Mouse (Mus musculus) ES-E14 (cell line): Measurements from ENCODE around the gene Hk1. TPM values are rescaled to one million over a fixed set of nuclear protein-coding genes. Genes with fewer than 3 reads are reported as not detected.

Experiments used
- DNase-seq: peaks from one replicate; pipeline ENCODE4 v3.0.0-alpha.2; 2013; ENCODE audit warnings: low read depth, low spot score
- H3K27ac ChIP-seq: 2 replicates; pipeline ENCODE4 v1.5.1; 2012; ENCODE audit warnings: low read depth, mild to moderate bottlenecking, low read length, moderate library complexity, mixed read lengths; ENCODE audit not compliant: poor library complexity, insufficient read depth, severe bottlenecking
- H3K36me3 ChIP-seq: 2 replicates; pipeline ENCODE4 v1.6.1; 2012; ENCODE audit warnings: mild to moderate bottlenecking, low read length, moderate library complexity, mixed read lengths; ENCODE audit not compliant: control insufficient read depth, poor library complexity, insufficient read depth, severe bottlenecking
- H3K4me1 ChIP-seq, 2 experiments: fragments of 150-350 bp in 1 of 2; sonication (generic) in 1 of 2; 2 replicates each; pipeline ENCODE4 v1.6.1; 2012; ENCODE audit warnings: low read length in 2 of 2, mild to moderate bottlenecking in 1 of 2, mixed read lengths in 1 of 2; ENCODE audit not compliant: control insufficient read depth in 2 of 2, insufficient read depth in 2 of 2, poor library complexity in 1 of 2
- H3K4me3 ChIP-seq, 2 experiments: fragments of 150-350 bp in 1 of 2; sonication (generic) in 1 of 2; 2 replicates each; pipeline ENCODE4 v1.5.1; 2012; ENCODE audit warnings: low read length in 2 of 2, low read depth in 1 of 2, mild to moderate bottlenecking in 1 of 2, mixed read lengths in 1 of 2; ENCODE audit not compliant: insufficient read depth in 1 of 2, poor library complexity in 1 of 2, severe bottlenecking in 1 of 2
- H3K9ac ChIP-seq: 2 replicates; pipeline ENCODE4 v1.6.1; 2012; ENCODE audit warnings: low read depth, mild to moderate bottlenecking, low read length, mixed read lengths; ENCODE audit not compliant: poor library complexity, insufficient read depth, severe bottlenecking
- H3K9me3 ChIP-seq: fragments of 150-350 bp; sonication (generic); 2 replicates; pipeline ENCODE4 v1.6.1; 2012; ENCODE audit warnings: low read depth, mild to moderate bottlenecking, low read length; ENCODE audit not compliant: control insufficient read depth, insufficient read depth
- CHD2 ChIP-seq: IDR thresholded peaks from 2 replicates; pipeline ENCODE4 v1.6.1; 2014; ENCODE audit warnings: mild to moderate bottlenecking, low read depth, low read length, inconsistent platforms
- HCFC1 ChIP-seq: IDR thresholded peaks from 2 replicates; pipeline ENCODE4 v1.6.1; 2012; ENCODE audit warnings: low read length, inconsistent platforms, borderline replicate concordance; ENCODE audit not compliant: insufficient read depth
- MAFK ChIP-seq: IDR thresholded peaks from 2 replicates; pipeline ENCODE4 v1.6.1; 2014; ENCODE audit warnings: mild to moderate bottlenecking, low read depth, low read length, inconsistent platforms; ENCODE audit not compliant: insufficient read depth
- ZC3H11A ChIP-seq: IDR thresholded peaks from 2 replicates; pipeline ENCODE4 v1.6.1; 2012; ENCODE audit warnings: low read depth, mild to moderate bottlenecking, inconsistent platforms, low read length, borderline replicate concordance
- ZNF384 ChIP-seq: IDR thresholded peaks from 2 replicates; pipeline ENCODE4 v1.6.1; 2012; ENCODE audit warnings: low read depth, low read length, inconsistent platforms
- in situ Hi-C, 2 experiments: fragments of 600-800 bp; cut with MboI; formaldehyde crosslinking; loops; one replicate each; pipeline ENCODE4 v1.15.1; 2025; ENCODE audit warnings: low sequenced_read_pairs in 2 of 2, inconsistent platforms in 1 of 2; ENCODE audit not compliant: unreplicated experiment in 2 of 2
- total RNA-seq: library from RNA; depleted of rRNA; stranded (reverse); fragments of 300-350 nt; gene quantifications from 2 replicates; pipeline ENCODE4 v1.2.3, GENCODE M21; 2012

The Hk1 gene
- total RNA-seq, 1 experiment = 18.8 TPM

DNA sequence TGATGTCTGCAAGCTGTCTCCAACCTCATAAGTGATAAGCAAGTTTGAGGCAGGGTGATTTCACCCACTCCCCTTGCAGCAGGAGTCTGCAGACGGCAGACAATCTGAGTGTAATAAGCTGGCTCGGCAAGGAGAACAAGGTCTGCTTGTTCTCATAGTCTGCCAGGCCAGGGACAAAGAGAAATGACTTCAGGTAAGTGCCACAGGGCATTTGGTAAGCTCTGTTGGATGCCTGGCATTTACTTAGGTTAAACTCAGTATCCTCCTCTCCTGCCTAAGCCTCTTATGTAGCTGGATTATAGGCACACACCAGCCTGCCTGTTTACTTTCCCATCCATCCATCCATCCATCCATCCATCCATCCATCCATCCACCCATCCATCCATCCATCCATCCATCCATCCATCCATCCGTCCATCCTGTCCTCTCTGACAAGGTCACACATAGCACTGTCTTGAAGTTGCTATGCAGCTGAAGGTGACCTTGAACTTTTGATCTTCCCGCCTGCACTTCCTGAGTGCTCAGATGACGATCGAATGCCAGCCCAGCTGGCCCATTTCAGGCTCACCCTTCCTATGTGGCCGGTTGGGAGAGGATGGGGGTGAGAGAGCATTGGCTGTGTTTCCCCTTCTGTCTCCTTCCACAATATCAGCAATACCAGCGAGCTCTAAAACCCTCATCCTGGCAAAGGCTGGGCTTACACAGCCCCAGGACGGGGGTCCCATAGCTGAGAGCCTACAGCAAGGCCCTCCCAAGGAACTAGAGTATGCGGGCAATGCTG is 69.3 kb downstream of the Hk1 start:
- Histone ChIP-seq H3K36me3 (no peaks in the 10 kb centered on the region; the same call in 1 of the 2 replicates), H3K27ac (no peak overlapping the region), H3K9me3 (no peaks in the 10 kb centered on the region), H3K9ac (no peak overlapping the region), H3K4me3 (no peak overlapping the region), H3K4me1 (peaks cover 0 to 21% of the 10 kb centered on the region in 2 experiments; a peak in 3 of 4 replicates)
- TF ChIP-seq CHD2 = no peak
- TF ChIP-seq ZNF384 = no peak
- TF ChIP-seq HCFC1 = no peak
- TF ChIP-seq ZC3H11A = no peak
- TF ChIP-seq MAFK = no peak
- in situ Hi-C loops = no loop called here
- no peak for DNase-seq

DNA sequence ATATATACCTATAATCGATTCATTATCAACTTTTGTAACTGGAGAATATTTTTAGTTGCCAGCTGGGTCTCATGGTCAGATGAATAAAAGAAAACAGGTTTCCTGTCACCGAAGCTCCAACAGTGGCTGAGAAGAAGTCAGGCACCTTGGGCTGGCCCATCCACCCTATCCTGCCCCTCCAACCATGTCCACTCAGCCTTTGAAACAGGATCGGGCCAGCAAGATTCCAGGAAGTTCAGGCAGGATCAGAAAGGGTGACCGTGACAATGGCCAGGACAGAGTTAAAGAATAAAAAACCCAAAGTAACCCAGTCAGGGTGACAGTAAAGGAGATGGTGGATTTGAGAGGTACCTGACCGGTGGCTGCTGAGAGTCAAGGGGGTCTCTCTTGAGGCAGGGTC is 70.1 kb downstream of the Hk1 start:
- Histone ChIP-seq H3K4me3 (no peak overlapping the region), H3K36me3 (no peaks in the 10 kb centered on the region), H3K27ac (no peak overlapping the region), H3K4me1 (peaks cover 0 to 17% of the 10 kb centered on the region in 2 experiments; a peak in 3 of 4 replicates), H3K9ac (no peak overlapping the region), H3K9me3 (no peaks in the 10 kb centered on the region)
- no peak for DNase-seq
- in situ Hi-C loops = no loop called here
- no peak for TF ChIP-seq MAFK
- TF ChIP-seq ZNF384 = no peak
- no peak for TF ChIP-seq HCFC1
- TF ChIP-seq ZC3H11A = no peak
- TF ChIP-seq CHD2 = no peak

DNA sequence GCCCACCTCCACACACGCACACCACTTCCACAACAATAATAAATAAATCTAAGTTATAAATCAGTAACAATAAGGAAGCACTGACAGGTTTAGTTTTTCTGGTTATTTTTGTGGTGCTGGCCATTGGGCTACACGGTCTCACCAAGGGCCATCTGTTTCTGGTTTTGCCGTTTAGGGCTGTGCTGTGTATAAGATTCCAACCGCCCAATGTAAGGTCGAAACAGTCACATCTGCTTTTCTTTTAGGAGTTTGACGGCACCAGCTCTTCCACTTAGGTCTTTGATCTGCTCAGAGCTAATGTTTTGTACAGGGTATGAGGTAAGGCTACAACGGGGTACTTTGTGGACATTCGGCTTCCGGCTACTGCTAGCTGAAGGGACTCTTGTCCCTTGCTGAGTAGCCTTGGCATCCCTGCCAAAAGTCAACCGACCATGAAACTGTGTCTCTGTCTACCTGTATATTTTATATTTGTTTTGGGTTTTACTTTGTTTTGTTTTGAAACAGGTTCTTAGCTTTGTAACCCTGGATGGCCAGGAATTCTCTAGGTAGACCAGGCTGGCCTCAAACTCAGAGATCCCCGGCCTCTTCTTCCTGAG is 70.7 kb downstream of the Hk1 start:
- no peaks in the 10 kb centered on the region for H3K9me3 ChIP-seq
- DNase-seq = no peak
- H3K36me3 ChIP-seq = no peaks in the 10 kb centered on the region
- H3K9ac ChIP-seq = no peak overlapping the region
- TF ChIP-seq ZC3H11A (no peak), MAFK (no peak), HCFC1 (no peak)
- no peak overlapping the region for H3K27ac ChIP-seq
- H3K4me1 ChIP-seq = peaks cover 0 to 14% of the 10 kb centered on the region in 2 experiments; a peak in 3 of 4 replicates
- in situ Hi-C loops = no loop called here
- H3K4me3 ChIP-seq = no peak overlapping the region

DNA sequence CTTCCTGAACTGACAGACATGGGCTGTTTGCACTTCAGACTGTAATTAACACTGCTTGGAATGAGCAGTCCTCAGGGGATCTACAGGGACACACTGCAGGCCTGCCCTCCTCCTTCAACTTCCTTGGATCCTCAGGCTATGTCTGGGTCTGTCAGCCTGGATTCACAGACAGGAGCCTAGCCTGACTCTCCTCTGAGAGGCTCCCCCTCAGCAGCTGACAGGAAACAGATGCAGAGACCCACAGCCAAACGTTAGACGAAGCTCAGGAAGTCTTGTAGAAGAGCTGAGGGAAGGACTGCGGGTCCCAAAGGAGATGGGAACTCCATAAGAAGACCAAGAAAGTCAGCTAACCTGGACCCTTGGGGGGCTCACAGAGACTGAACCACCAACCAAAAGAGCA is 73.2 kb downstream of the Hk1 start:
- TF ChIP-seq ZC3H11A = no peak
- no peak for TF ChIP-seq MAFK
- TF ChIP-seq CHD2 = no peak
- no peak for TF ChIP-seq ZNF384
- no peak for TF ChIP-seq HCFC1
- H3K4me1 ChIP-seq = peaks cover 0 to 4% of the 10 kb centered on the region in 2 experiments; a peak in 2 of 4 replicates
- H3K9me3 ChIP-seq = no peaks in the 10 kb centered on the region
- in situ Hi-C loops = no loop called here
- H3K4me3 ChIP-seq = no peak overlapping the region
- DNase-seq = no peak
- H3K9ac ChIP-seq = no peak overlapping the region
- H3K27ac ChIP-seq = no peak overlapping the region
- H3K36me3 ChIP-seq = no peaks in the 10 kb centered on the region
